Mouse (Mus musculus) retina, embryonic 14.5 days (tissue): ENCODE data around the gene Dscaml1.

ENCODE experiments used
- DNase-seq: peaks from one replicate; pipeline ENCODE4 v3.0.0-alpha.2; 2015; ENCODE audit warnings: low spot score

Dscaml1 gene

GRCm38 (mm10) chr9:45412287-45412686 lies 14.1 kb upstream of the Dscaml1 start:
- peak; percentile 96 for DNase-seq

GRCm38 (mm10) chr9:45412700-45413477 lies 13.5 kb upstream of the Dscaml1 start:
- no peak for DNase-seq

GRCm38 (mm10) chr9:45413478-45414140 lies 12.8 kb upstream of the Dscaml1 start:
- peak; percentile 76 for DNase-seq

GRCm38 (mm10) chr9:45415912-45416311 lies 10.5 kb upstream of the Dscaml1 start:
- DNase-seq: peak; percentile 87

- DNase-seq: peak; percentile 75
Observed at GRCm38 (mm10) chr9:45417245-45417644, 9.2 kb upstream of the Dscaml1 start.

- DNase-seq: no peak
Observed at GRCm38 (mm10) chr9:45418252-45418651, 8.2 kb upstream of the Dscaml1 start.

GRCm38 (mm10) chr9:45421209-45421608 lies 5.2 kb upstream of the Dscaml1 start:
- peak; percentile 49 for DNase-seq

- no peak for DNase-seq
Observed at GRCm38 (mm10) chr9:45422761-45423298, 3.6 kb upstream of the Dscaml1 start.

- DNase-seq: no peak
Observed at GRCm38 (mm10) chr9:45429392-45429791, 3.0 kb downstream of the Dscaml1 start.

- peak; percentile 38 for DNase-seq
Observed at GRCm38 (mm10) chr9:45429951-45430697, 3.7 kb downstream of the Dscaml1 start.

- no peak for DNase-seq
Observed at GRCm38 (mm10) chr9:45430698-45430959, 4.2 kb downstream of the Dscaml1 start.

- no peak for DNase-seq
Observed at GRCm38 (mm10) chr9:45431150-45431549, 4.7 kb downstream of the Dscaml1 start.

- no peak for DNase-seq
Observed at GRCm38 (mm10) chr9:45432639-45433038, 6.2 kb downstream of the Dscaml1 start.

- DNase-seq: no peak
Observed at GRCm38 (mm10) chr9:45433119-45433518, 6.7 kb downstream of the Dscaml1 start.

- DNase-seq: no peak
Observed at GRCm38 (mm10) chr9:45434171-45434570, 7.7 kb downstream of the Dscaml1 start.

- DNase-seq: no peak
Observed at GRCm38 (mm10) chr9:45439025-45439424, 12.6 kb downstream of the Dscaml1 start.

GRCm38 (mm10) chr9:45440083-45440784 lies 13.8 kb downstream of the Dscaml1 start:
- no peak for DNase-seq

GRCm38 (mm10) chr9:45444251-45444798 lies 17.9 kb downstream of the Dscaml1 start:
- DNase-seq: no peak

GRCm38 (mm10) chr9:45449658-45450057 lies 23.2 kb downstream of the Dscaml1 start:
- no peak for DNase-seq

- no peak for DNase-seq
Observed at GRCm38 (mm10) chr9:45451346-45451745, 24.9 kb downstream of the Dscaml1 start.

GRCm38 (mm10) chr9:45454032-45454431 lies 27.6 kb downstream of the Dscaml1 start:
- no peak for DNase-seq
